Mouse (Mus musculus) liver, adult (tissue): ENCODE measurements at regions not wholly inside any gene's neighbourhood (a gene's known extent, or its start where the extent isn't known, plus 50 kb on each side); places are given as distances from the start of the nearest gene placed in this dataset.

Source experiments
- GATA4 ChIP-seq: IDR thresholded peaks from 2 replicates; pipeline ENCODE4 v1.6.1; 2014; ENCODE audit warnings: mild to moderate bottlenecking, low read length; ENCODE audit not compliant: insufficient replicate concordance

GRCm38 (mm10) chr12:94334671-94335070, 1357.4 kb upstream of the Flrt2 start:
- TF ChIP-seq GATA4: peak; percentile 87; the same call in 1 of the 2 replicates

- TF ChIP-seq GATA4: no peak
Observed at GRCm38 (mm10) chr12:94349623-94350156, 1342.3 kb upstream of the Flrt2 start.

DNA sequence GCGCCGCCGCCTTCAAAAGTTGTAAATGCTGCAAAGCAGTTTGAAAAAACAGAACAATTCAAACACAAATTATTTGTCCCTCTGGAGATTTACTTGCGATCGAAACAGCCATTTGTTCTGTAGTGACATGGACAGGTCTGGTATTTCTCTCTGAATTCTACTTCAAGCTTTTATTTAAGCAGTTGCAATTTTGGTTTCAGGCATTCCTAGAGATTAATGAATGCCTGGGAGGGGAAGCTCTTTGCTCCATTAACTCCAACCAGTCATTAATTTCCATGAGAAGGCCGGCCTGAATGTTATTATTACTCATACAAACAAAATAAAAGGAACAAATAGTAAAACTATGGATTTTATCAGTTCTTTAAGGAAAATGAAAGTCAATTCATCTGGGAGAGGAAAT, 1327.8 kb upstream of the Flrt2 start:
- TF ChIP-seq GATA4: no peak

DNA sequence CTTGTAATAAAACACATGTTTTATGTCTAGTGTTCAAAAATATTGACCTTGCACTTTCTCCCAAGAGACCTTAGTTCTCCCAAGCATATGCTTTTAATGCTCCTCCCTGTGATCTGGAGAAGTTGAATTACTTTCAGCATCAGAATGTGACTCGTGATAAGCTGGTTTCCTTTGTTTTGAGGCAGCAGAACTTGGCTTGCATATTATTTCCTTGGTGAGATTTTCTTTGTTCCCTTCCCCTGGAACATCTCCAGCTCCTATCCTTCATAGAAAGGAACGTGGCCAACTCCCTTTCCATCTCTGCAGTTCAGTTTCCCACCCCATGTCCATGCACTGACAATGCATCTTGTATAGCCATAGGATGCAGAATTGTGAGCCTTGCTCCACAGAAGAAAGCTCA, 1292.0 kb upstream of the Flrt2 start:
- TF ChIP-seq GATA4: peak; percentile 67; the same call in 1 of the 2 replicates

DNA sequence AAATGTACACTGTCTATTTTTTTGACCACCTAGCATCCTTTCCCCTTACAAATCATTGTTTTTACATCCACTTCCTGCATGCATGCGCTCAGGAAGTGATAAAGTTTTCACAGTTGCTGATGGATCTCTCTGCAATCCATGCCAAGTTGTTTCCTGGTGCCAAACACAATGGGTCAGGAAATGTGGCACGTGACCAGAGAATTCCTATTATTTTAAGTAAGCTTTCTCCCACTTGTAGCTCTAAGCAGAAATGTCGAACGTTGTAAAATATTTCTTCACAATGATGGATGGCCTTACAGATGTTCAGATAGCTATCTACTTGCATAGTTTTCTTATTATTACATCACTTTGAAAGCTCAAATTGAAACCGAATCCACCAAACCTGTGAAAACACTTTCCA, 1271.1 kb upstream of the Flrt2 start:
- peak; percentile 67 for TF ChIP-seq GATA4

DNA sequence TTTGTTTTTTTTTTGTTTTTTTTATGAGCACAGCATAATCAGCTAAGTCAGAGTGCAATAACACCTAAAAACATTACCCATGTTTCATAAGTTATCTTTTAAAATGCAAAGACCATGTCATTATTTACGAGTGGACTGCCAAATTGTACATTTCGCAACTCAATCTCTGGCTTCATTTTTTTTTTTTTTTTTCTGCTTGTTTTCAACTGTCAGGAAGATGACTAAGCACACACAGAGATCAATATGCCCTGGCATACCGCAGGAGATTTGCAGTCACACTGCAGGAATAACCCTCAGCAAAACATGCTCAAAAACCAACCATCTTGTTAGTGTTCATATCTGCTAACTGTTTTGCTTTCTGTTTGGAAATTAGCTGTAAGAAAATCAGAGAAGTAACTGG, 1270.3 kb upstream of the Flrt2 start:
- TF ChIP-seq GATA4: no peak

GRCm38 (mm10) chr12:94424340-94424981, 1267.6 kb upstream of the Flrt2 start:
- TF ChIP-seq GATA4: no peak; the same call in 1 of the 2 replicates

GRCm38 (mm10) chr12:94449517-94449916, 1242.5 kb upstream of the Flrt2 start:
- no peak for TF ChIP-seq GATA4

DNA sequence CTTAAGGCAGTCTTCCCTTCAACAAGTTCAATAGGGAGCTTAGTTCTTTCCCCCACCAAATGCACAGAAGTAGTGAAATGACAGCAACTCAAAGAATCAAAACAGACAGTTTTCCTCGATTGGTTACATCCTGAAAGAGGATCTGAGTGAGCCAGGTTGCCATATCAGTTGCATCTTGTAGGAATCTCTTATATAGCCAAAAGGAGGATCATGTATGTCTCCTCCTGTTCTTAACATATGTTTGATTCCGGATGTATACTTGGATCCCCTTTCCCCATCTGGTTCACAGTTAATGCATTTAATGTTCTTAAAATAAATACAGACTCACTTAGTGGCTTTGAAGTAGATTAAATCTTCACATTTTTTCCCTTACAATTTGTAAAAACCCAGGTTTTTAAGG, 1224.0 kb upstream of the Flrt2 start:
- no peak for TF ChIP-seq GATA4

DNA sequence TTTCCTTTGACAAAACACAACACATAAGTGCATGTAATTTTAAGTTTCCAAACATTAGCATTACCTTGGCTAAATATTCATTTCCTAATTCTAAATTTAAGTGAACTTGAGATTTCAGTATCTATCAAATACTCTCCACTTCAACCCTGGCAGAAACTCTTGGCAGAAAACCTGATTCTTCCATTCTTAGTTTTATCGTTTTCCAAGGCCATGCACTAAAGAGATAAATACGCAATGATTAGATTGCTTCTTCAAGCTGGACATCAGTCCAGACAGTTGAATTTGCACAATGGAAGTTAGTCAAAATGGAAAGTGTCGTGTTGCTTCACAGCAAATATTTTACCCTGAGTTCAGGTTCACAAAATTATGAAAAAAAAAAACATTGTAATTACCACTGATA, 1223.4 kb upstream of the Flrt2 start:
- peak; percentile 91; the same call in 1 of the 2 replicates for TF ChIP-seq GATA4

DNA sequence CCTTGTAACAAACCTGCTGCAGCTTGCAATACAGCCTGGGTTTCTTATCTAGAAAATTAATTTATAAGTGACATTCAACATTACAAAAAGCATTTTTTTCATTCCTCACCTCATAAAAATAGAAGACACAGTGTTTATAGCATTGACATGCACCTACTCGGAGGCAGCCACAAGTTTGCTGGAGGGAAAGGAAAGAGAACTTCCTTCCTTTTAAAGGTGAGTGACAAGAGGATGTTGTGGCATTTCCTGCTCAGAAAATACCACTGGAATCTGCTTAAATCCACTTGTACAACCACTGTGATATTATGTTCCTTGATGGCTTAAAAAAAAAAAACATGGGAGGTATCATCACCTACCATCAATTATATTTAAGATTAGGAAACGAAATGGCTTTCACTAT, 1222.2 kb upstream of the Flrt2 start:
- no peak for TF ChIP-seq GATA4

DNA sequence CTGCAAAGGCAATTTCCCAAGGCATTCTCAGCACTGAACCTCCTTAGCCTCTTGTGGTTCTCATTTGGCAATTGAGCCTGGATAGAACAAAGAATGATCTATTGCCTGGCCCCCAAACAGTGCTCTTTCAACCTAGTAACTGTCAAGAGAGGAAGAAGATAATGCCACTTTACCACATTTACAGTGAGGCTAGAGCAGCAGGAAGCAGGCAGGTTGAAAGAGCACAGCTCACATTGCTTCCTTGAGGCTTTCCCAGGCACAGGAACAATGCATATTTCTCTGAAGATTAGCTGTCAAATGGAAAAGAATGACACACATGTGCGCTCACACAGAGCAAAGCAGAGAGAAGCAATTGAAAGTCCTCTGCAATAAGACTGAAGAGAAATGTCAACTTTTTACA, 1221.0 kb upstream of the Flrt2 start:
- TF ChIP-seq GATA4: no peak

- no peak for TF ChIP-seq GATA4
Observed at GRCm38 (mm10) chr12:94488721-94489120, 1203.3 kb upstream of the Flrt2 start.

DNA sequence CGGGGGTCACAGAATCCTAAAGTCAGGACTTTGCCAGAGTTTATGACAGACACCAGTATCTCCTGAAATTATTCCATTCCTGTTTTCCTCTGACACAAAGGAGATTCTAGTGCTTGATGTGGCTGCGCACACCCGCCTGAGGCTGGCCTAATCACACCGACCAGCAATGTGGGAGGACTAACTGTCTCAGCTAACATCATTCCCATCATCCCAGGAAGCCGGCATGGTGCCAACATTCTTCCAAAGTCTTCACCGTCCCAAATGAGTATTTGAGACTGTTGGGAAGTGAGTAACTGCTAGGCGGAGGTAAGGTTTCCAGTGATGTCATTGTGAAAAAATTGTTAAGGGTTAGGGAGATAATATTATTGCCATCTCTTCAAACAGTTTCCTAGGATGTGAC, 1183.9 kb upstream of the Flrt2 start:
- TF ChIP-seq GATA4: no peak

DNA sequence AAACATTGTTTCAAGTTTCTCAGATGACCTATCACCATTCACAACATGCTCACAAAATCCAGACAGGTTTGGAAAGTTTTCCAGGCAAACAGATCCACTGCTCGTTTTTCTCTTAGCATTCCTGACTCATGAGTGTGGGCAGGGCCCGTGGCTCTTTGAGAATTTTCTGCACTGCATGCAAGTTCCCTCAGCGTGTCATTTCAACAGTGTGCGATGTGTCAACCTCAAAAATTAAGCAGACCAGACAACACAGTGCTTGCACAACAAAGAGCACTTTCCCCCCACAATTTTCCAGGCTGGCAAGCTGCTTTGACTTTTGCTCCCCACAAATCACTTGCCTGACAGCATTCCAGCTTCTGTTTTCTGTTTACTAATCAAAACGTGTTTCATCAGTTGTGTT, 1182.2 kb upstream of the Flrt2 start:
- no peak for TF ChIP-seq GATA4

GRCm38 (mm10) chr12:94544706-94545105, 1147.3 kb upstream of the Flrt2 start:
- TF ChIP-seq GATA4: no peak
